Mouse (Mus musculus): Measurements from ENCODE around the gene Fndc3a.

GRCm38 (mm10) chr14:72563941-72564340, 145.9 kb downstream of the Fndc3a start:
- TF ChIP-seq POLR2A (IDR thresholded peaks at IDR 0.05; ENCODE audit: extremely low read depth, insufficient read depth, low read length) (no peak), CTCF (IDR thresholded peaks at IDR 0.05; ENCODE audit: low read depth, low read length) (no peak)
